Mouse (Mus musculus) right cerebral cortex, adult 2 months (tissue): Measurements from ENCODE around the gene Rtraf.

Source experiments
- DNase-seq, 2 experiments: peaks; one replicate each; pipeline ENCODE4 v3.0.0; 2021 to 2022; ENCODE audit warnings: low spot score in 2 of 2

Rtraf gene

GRCm38 (mm10) chr14:19800485-19800884 is 23.1 kb downstream of the Rtraf start:
- no peak for DNase-seq

DNA sequence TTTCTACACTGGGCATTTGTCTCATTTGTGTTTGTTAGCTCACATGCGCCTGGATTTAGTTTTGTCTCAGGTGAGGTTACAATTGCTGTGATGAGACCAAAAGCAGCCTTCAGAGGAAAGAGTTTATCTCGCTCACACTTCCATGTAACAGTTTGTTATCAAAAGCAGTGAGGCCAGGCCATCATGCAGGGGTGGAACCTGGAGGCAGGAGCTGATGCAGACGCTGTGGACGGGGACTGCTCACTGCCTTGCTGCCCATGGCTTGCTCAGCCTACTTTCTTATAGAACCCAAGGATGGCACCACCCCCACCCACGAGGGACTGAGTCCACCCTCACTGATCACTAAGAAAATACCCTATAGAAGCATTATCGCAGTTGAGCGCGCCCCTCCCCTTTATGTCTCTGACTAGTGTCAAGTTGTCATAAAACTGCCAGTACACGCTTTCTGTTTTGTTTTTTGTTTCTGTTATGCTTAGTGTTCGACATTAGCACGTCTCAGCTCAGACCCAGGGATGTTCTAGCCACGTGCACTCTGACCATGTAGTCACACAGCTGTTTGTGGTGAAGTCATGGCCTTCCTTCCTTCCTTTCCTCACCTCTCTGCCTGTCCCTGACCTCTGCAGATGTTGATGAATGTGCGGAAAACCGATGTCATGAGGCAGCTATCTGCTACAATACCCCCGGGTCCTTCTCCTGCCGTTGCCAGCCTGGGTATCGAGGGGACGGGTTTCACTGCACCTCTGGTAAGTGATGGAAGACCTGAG is 26.9 kb downstream of the Rtraf start:
- no peak for DNase-seq

- DNase-seq = no peak
These were observed 28.7 kb downstream of the Rtraf start for GRCm38 (mm10) chr14:19794881-19795280.

DNA sequence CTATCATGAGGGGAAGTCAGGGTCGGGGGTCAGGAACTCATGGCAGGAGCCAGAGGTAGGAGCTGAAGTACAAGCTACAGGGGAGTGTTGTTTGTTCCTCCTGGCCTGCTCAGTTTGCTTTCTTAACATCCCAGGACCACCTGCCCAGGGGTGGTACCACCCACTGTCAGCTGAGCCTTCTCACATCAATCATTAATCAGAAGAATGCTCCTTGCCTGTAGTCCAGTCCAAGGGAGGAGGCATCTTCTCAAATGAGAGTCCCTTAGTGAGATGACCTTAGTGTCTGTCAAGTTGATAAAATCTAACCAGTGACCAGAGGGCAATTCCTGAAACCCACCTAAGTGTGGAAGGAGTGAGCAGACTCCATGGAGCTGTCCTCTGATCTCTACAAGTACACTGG is 35.2 kb downstream of the Rtraf start:
- no peak for DNase-seq

DNA sequence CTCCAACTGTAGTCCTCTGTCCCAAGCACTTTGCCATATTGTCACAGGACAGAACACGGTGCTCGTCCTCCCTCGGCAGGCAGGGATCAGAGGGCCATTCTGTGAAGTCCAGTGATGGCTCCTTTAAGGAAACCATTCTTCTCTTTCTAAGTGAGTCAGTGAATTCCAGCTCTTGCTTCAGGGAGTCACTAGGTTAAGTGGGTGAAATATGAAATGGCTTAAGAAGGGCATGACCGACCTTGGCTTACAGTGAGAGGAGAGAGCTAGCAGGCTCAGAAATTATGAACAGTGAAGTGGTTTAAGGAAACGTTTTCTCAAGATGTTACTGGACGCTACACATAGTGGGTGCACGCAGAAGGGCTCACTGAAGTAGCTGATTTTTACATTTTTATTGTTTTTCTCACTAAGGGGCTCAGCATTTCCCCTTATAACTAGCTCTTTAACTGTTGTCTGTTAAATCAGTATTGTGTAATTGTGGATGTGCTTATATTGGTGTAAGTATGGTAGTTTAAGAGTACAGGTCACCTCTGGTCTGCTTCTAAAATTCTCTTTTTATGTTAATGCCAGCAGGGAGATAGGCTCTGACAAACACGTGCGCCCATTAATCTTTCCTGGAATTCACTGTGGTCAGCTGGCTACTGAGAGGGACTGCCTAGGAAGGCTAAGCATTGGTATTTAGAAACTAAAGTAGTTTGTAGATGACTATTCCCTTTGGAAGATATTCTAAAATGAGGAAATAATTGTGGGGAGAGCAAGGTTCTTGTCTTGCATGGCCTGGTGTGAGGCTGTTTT is 37.6 kb downstream of the Rtraf start:
- DNase-seq = no peak

- DNase-seq = no peak
These were observed 45.7 kb downstream of the Rtraf start for GRCm38 (mm10) chr14:19777945-19778344.

DNA sequence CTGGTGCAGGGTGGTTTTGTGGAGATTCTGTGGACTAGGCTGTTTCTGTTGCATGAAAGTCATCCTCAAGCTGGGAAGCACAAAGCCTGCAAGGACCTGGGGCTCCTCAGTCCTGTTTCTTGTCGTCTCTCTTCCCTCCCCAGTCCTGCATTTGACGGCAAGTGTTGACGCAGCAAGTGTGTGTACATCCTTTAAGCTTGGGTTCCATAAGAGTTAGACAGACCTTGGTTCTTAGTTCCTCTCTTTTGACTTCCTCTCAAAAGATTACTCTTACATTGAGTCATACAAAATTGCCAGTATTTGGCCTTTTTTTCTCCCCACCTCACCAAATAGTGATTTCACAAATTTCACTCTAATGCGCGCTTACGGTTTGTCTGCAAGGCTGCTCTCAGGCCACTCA is 46.3 kb downstream of the Rtraf start:
- DNase-seq = no peak

DNA sequence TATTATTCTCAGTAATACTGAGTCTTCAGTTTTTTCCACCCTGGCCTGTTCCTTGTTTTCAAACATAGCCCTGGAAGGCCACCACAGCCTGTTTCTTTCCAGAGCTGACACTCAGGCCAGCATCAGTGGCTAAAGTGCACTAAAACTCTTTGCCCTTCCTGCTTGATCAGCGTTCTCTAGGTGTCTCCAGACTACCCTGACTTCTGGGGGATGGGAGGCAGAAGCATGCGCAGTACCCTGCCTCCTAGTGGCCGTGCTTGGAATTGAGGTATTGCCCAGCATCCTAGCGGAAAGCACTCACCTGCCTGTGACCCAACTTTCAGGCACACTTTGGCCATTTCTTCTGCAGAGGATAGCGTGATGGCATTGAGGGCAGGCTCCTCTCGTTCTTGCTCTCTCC is 46.7 kb downstream of the Rtraf start:
- no peak for DNase-seq

- no peak for DNase-seq
These were observed 47.4 kb downstream of the Rtraf start for GRCm38 (mm10) chr14:19776179-19776578.

- no peak for DNase-seq
These were observed 48.1 kb downstream of the Rtraf start for GRCm38 (mm10) chr14:19775491-19775890.

GRCm38 (mm10) chr14:19774036-19774628 is 49.5 kb downstream of the Rtraf start:
- no peak for DNase-seq

GRCm38 (mm10) chr14:19771173-19771572 is 52.5 kb downstream of the Rtraf start:
- DNase-seq = no peak

- DNase-seq = no peak
These were observed 54.0 kb downstream of the Rtraf start for GRCm38 (mm10) chr14:19769441-19770200.

- DNase-seq = no peak
These were observed 55.0 kb downstream of the Rtraf start for GRCm38 (mm10) chr14:19768648-19769047.

- DNase-seq = no peak
These were observed 57.3 kb downstream of the Rtraf start for GRCm38 (mm10) chr14:19766380-19766649.

GRCm38 (mm10) chr14:19765539-19766379 is 57.9 kb downstream of the Rtraf start:
- no peak for DNase-seq

GRCm38 (mm10) chr14:19764331-19764730 is 59.3 kb downstream of the Rtraf start:
- DNase-seq = no peak

DNA sequence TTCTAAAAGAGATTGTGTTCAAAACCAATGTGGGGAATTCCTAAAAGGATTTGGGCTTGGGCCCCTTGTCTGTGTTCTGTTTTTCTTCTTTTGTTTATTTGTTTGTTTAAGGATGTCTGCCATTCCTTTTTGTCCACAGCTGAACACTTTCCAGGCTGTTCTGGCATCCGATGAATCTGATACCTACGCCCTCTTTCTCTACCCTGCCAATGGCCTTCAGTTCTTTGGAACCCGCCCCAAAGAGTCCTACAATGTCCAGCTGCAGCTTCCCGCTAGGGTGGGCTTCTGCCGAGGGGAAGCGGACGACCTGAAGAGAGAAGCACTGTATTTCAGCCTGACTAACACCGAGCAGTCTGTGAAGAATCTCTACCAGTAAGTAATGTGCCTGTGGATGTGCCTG is 60.1 kb downstream of the Rtraf start:
- DNase-seq = no peak

- no peak for DNase-seq
These were observed 61.6 kb downstream of the Rtraf start for GRCm38 (mm10) chr14:19762014-19762413.
